9 mouse cellular contexts compared by ENCODE assay signal in the genomic region with DNA sequence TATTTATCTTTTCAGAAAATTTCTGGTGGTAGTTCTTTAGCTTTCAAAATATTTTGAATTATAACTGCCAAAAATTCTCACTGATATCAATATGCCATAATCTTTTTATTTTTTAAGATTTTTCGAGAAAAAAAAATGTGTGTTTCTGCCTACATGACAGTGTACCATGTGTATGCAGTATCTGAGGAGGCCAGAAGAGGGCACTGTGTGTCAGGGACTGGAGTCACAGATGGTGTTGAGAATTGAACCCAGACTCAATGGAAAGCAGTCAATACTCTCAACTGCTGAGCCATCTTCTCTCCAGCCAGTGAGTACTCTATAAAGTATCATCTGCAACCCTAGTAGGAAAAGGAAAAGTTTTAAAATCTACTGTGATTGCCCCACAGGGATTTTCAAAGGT. TPM values are rescaled to one million over a fixed set of nuclear protein-coding genes. Genes with fewer than 3 reads are reported as not detected.
A peak's percentile ranks its signal among the peaks of the same experiment; 100 is the strongest.
DNase-seq lines count a peak whose midpoint lies in the region; ATAC-seq and TF ChIP-seq lines count a peak whose summit lies in the region.
"Had no signal": no experiment of that assay in that cellular context is flagged by ENCODE, and none has a peak within 500 bp of the region (broad histone marks: within the 10 kb centered on the region; RNA-seq: fewer than 3 reads in every experiment).

No protein-coding gene starts in this region.

- peak; percentile 33 for DNase-seq in forebrain, postnatal 0 days
- peak; percentile 37 for DNase-seq in right cerebral cortex, postnatal 4 days
- DNase-seq in right cerebral cortex, postnatal 36 days (ENCODE audit: low spot score in 2 of 2): no peak
- DNase-seq in embryo, embryonic 10.5 days (ENCODE audit: low spot score): peak; percentile 72
- peak; percentile 45 for DNase-seq in lung, postnatal 14 days
- DNase-seq in thymus, postnatal 4 days: peak; percentile 81
- DNase-seq in right cerebral cortex, postnatal 25 days: no peak

- WGBS in forebrain, postnatal 0 days: 83% methylated on average over 1 of the region's 1 CpGs
- WGBS in forebrain, embryonic 15.5 days: 87% methylated on average over 1 of the region's 1 CpGs

- no peaks in the 10 kb centered on the region for H3K9me3 ChIP-seq in forebrain, postnatal 0 days (ENCODE audit: low read length)
- no peaks in the 10 kb centered on the region for H3K9me3 ChIP-seq in forebrain, embryonic 15.5 days

- H3K27me3 ChIP-seq in forebrain, postnatal 0 days (ENCODE audit: insufficient read depth, low read length): no peaks in the 10 kb centered on the region
- H3K27me3 ChIP-seq in forebrain, embryonic 15.5 days: no peaks in the 10 kb centered on the region

- TF ChIP-seq CTCF in forebrain, postnatal 0 days (IDR thresholded peaks at IDR 0.05; ENCODE audit: low read depth): peak; percentile 53

- no peak overlapping the region for H3K9ac ChIP-seq in forebrain, postnatal 0 days
- no peak overlapping the region for H3K9ac ChIP-seq in forebrain, embryonic 15.5 days (replicated peaks)

- peaks cover 51% of the 10 kb centered on the region for H3K36me3 ChIP-seq in forebrain, postnatal 0 days (ENCODE audit: insufficient read depth)
- peaks cover 78% of the 10 kb centered on the region for H3K36me3 ChIP-seq in forebrain, embryonic 15.5 days

- H3K27ac ChIP-seq in forebrain, postnatal 0 days (ENCODE audit: low read depth, low read length): no peak overlapping the region
- H3K27ac ChIP-seq in forebrain, embryonic 15.5 days (replicated peaks): no peak overlapping the region

- no peaks in the 10 kb centered on the region for H3K4me1 ChIP-seq in forebrain, postnatal 0 days (ENCODE audit: insufficient read depth)
- H3K4me1 ChIP-seq in forebrain, embryonic 15.5 days: no peaks in the 10 kb centered on the region

- no peak overlapping the region for H3K4me2 ChIP-seq in forebrain, postnatal 0 days (ENCODE audit: low read depth)
- no peak overlapping the region for H3K4me2 ChIP-seq in forebrain, embryonic 15.5 days (replicated peaks)

- no peak overlapping the region for H3K4me3 ChIP-seq in forebrain, postnatal 0 days (ENCODE audit: low read depth, low read length)
- no peak overlapping the region for H3K4me3 ChIP-seq in forebrain, embryonic 15.5 days

- peak; percentile 53; the same call in 1 of the 2 replicates for ATAC-seq in forebrain, postnatal 0 days
- ATAC-seq in forebrain, embryonic 15.5 days (replicated peaks): no peak

RNA-seq across cellular contexts. Expression of a gene that starts 20.8 kb away (rescaled TPM):
- 0.23 and 0.62 TPM in 2 replicates for total RNA-seq in forebrain, postnatal 0 days (2014; rRNA removed)
- polyA plus RNA-seq in forebrain, postnatal 0 days (2015; fragmentation: Nextera tagmentation; extraction: Ambion mirVana): 0.16 TPM in 1 of 2 replicates, not detected in the other
- polyA plus RNA-seq in forebrain, embryonic 15.5 days (2015; fragmentation: Nextera tagmentation; extraction: Ambion mirVana): not detected in 2 replicates

RNA-seq across cellular contexts. Expression of a gene that starts 28.2 kb away (rescaled TPM):
- total RNA-seq in forebrain, postnatal 0 days (2014; rRNA removed): 0.23 and 0.29 TPM in 2 replicates
- polyA plus RNA-seq in forebrain, postnatal 0 days (2015; fragmentation: Nextera tagmentation; extraction: Ambion mirVana): 0.22 and 0.50 TPM in 2 replicates
- 0.83 and 0.97 TPM in 2 replicates for polyA plus RNA-seq in forebrain, embryonic 15.5 days (2015; fragmentation: Nextera tagmentation; extraction: Ambion mirVana)

RNA-seq across cellular contexts. Expression of a gene that starts 35.9 kb away (rescaled TPM):
- total RNA-seq in forebrain, postnatal 0 days (2014; rRNA removed): 0.15 TPM in 1 of 2 replicates, not detected in the other
- 0.15 and 0.39 TPM in 2 replicates for polyA plus RNA-seq in forebrain, postnatal 0 days (2015; fragmentation: Nextera tagmentation; extraction: Ambion mirVana)
- 0.17 and 0.28 TPM in 2 replicates for polyA plus RNA-seq in forebrain, embryonic 15.5 days (2015; fragmentation: Nextera tagmentation; extraction: Ambion mirVana)

RNA-seq across cellular contexts. Expression of a gene that starts 54.5 kb away (rescaled TPM):
- 0.23 and 1.1 TPM in 2 replicates for total RNA-seq in forebrain, postnatal 0 days (2014; rRNA removed)
- polyA plus RNA-seq in forebrain, postnatal 0 days (2015; fragmentation: Nextera tagmentation; extraction: Ambion mirVana): not detected in 2 replicates
- 0.29 TPM in 1 of 2 replicates, not detected in the other for polyA plus RNA-seq in forebrain, embryonic 15.5 days (2015; fragmentation: Nextera tagmentation; extraction: Ambion mirVana)
- polyA plus RNA-seq: large intestine, adult 2 months had no signal

Comparison
In these comparisons a context has a peak if more than half of its experiments do, and no peak if none do; other contexts are left out.
1. DNase-seq: peak in forebrain, postnatal 0 days (single experiment), right cerebral cortex, postnatal 4 days (single experiment), embryo, embryonic 10.5 days (single experiment), lung, postnatal 14 days (single experiment) and thymus, postnatal 4 days (single experiment); none in right cerebral cortex, postnatal 36 days (0 of 2) and right cerebral cortex, postnatal 25 days (single experiment).